Mouse (Mus musculus) stomach, postnatal 0 days (tissue): Measurements from ENCODE around the gene Cldn7.

Experiments
- CTCF ChIP-seq: IDR thresholded peaks from 2 replicates; pipeline ENCODE4 v1.5.1; 2016; ENCODE audit warnings: antibody characterized with exemption, low read depth, mild to moderate bottlenecking, moderate library complexity
- EP300 ChIP-seq: optimal IDR thresholded peaks from 2 replicates; pipeline ENCODE3; 2016; ENCODE audit warnings: antibody characterized with exemption

DNA sequence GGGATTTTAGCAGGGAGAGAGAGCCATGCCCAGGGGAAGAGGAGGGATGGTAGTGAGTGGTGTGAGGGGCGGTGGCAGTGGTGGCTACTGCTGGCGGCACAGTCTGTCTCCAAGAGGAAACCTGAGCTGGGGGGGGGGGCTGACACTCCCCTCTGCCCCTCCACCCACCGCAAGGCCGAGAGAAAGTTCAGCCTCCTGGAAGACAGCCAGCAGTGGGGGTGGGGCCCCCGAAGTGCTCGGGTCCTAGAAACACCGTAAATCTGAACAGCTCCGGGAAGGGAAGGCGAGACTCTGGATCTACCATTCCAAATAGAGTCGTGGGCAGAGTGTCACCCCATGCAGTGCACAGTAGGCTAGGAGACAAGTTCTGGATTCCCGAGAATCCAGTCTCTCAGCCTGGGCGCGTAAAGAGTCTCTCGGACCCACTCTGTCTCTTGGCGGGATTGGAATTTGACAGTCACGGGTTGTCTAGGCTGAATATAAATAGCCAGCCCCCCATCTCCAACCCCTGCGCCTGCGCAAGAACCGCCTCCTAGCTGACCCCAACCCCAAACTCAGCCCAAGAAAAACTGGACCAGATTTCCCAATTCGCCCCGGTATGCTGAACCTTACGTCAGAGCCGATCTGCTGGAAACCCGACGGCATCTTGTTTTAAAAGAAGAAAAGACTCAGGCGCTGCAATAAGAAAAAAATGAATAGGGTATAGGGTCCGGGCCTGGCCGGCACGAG lies 17.1 kb upstream of the Cldn7 start:
- TF ChIP-seq CTCF = no peak
- TF ChIP-seq EP300 = no peak
